Mouse (Mus musculus) lung, embryonic 14.5 days (tissue): ENCODE data around the gene 5830411N06Rik. TPM values are rescaled to one million over a fixed set of nuclear protein-coding genes. Genes with fewer than 3 reads are reported as not detected.

ENCODE experiments used
- ATAC-seq: fragments of 200-750 bp; cut with Nextera tagmentation; 2 replicates; pipeline ENCODE4 v1.8.0; 2017; ENCODE audit warnings: mild to moderate bottlenecking, moderate TSS enrichment, moderate library complexity; ENCODE audit not compliant: insufficient read depth
- DNase-seq: peaks from one replicate; pipeline ENCODE4 v3.0.0-alpha.2; 2015
- H3K27ac ChIP-seq: fragments of 300-500 bp; sonication (generic); 2 replicates; pipeline ENCODE4 v1.5.1; 2014; ENCODE audit warnings: low read depth, mild to moderate bottlenecking, moderate library complexity
- H3K27me3 ChIP-seq: fragments of 300-500 bp; sonication (generic); 2 replicates; pipeline ENCODE4 v1.6.1; 2014; ENCODE audit warnings: low read length, control low read depth; ENCODE audit not compliant: insufficient read depth
- H3K36me3 ChIP-seq: fragments of 300-500 bp; sonication (generic); 2 replicates; pipeline ENCODE4 v1.6.1; 2014; ENCODE audit warnings: control low read depth; ENCODE audit not compliant: insufficient read depth
- H3K4me1 ChIP-seq: fragments of 300-500 bp; sonication (generic); 2 replicates; pipeline ENCODE4 v1.6.1; 2014; ENCODE audit warnings: antibody characterized with exemption, control low read depth; ENCODE audit not compliant: insufficient read depth
- H3K4me2 ChIP-seq: fragments of 300-500 bp; sonication (generic); 2 replicates; pipeline ENCODE4 v1.6.1; 2014; ENCODE audit warnings: mild to moderate bottlenecking
- H3K4me3 ChIP-seq: fragments of 300-500 bp; sonication (generic); 2 replicates; pipeline ENCODE4 v1.5.1; 2014; ENCODE audit warnings: low read depth, low read length
- H3K9ac ChIP-seq: fragments of 300-500 bp; sonication (generic); 2 replicates; pipeline ENCODE4 v1.6.1; 2014
- H3K9me3 ChIP-seq: fragments of 300-500 bp; sonication (generic); 2 replicates; pipeline ENCODE4 v1.6.1; 2016; ENCODE audit warnings: low read depth, low read length, control low read depth
- CTCF ChIP-seq: IDR thresholded peaks from 2 replicates; pipeline ENCODE4 v1.5.1; 2016; ENCODE audit warnings: antibody characterized with exemption, low read depth
- WGBS: fragments of 180-500 bp; shearing (Covaris S2); extraction: QIAGEN DNeasy Blood & Tissue Kit; methylation state at CpG from one replicate; pipeline ENCODE4 v1.1.7; 2014; 5-methylcytosine and 5-hydroxymethylcytosine counted together
- polyA plus RNA-seq: library from polyadenylated mRNA; unstranded; fragments of >200 nt; fragmentation: Nextera tagmentation; extraction: Ambion mirVana; gene quantifications from 2 replicates; pipeline ENCODE4 v1.2.1, GENCODE M21; 2014

The 5830411N06Rik gene
- polyA plus RNA-seq = not detected in 2 replicates

DNA sequence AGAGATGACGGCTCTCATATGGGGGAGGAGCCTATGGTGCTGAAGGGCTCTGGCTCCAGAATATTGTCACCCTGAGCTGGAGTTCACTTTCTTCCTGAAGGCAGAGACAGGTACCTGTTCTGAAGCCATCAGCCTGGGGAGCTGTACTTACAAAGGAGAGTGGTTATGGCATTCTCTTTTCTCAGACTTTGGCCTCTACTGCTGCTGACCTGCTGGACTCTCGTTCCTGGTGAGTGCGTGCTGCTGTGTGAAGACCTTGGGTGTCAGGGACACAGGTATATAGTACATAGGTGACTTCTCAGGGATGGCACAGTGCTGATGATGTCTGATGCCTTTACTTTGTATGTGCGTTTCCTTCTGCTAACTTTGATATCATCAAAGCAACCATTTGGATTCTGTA lies at the start of gene 5830411N06Rik:
5830411N06Rik (plus strand) TSS at position 69 of the 400 bp plus-strand sequence.
- no peak within 1 kb of the TSS for H3K4me2 ChIP-seq
- DNase-seq (no peak), ATAC-seq (no peak)
- H3K4me3 ChIP-seq = no peak within 1 kb of the TSS
- no peak for TF ChIP-seq CTCF
- no peaks in the 10 kb centered on the region for H3K4me1 ChIP-seq
- no peak within 1 kb of the TSS for H3K9ac ChIP-seq
- H3K27ac ChIP-seq = no peak within 1 kb of the TSS
- H3K36me3 ChIP-seq = no peaks in the 10 kb centered on the region
- H3K9me3 ChIP-seq = no peaks in the 10 kb centered on the region
- H3K27me3 ChIP-seq = no peaks in the 10 kb centered on the region
- 71% methylated on average over 4 of the region's 4 CpGs for WGBS

DNA sequence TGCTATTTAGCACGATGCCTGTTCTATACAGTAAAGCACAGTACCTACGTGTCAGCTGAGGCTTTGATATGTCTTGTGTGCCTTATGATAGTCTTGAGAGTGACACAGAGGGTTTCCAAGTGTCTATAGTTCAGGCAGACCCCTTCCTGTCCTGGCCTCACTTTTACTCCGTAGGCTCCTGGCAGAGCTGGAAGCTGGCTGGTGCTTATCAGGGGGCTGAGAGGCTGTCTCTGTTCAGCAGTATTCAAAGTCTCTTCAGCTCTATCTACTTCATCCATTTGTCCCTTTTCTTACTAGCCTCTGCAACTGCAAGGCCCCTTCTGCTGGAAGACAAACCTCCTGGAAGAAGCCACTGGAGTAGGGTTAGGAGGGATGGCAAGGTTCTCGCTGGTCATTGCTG lies 46.0 kb upstream of the 5830411N06Rik start:
- Histone ChIP-seq H3K9me3 (no peaks in the 10 kb centered on the region), H3K9ac (no peak overlapping the region), H3K4me2 (no peak overlapping the region), H3K27ac (no peak overlapping the region), H3K4me3 (no peak overlapping the region), H3K4me1 (no peaks in the 10 kb centered on the region), H3K36me3 (no peaks in the 10 kb centered on the region), H3K27me3 (no peaks in the 10 kb centered on the region)
- no peak for TF ChIP-seq CTCF
- WGBS = 82% methylated on average over 4 of the region's 4 CpGs
- no peak for ATAC-seq
- no peak for DNase-seq

DNA sequence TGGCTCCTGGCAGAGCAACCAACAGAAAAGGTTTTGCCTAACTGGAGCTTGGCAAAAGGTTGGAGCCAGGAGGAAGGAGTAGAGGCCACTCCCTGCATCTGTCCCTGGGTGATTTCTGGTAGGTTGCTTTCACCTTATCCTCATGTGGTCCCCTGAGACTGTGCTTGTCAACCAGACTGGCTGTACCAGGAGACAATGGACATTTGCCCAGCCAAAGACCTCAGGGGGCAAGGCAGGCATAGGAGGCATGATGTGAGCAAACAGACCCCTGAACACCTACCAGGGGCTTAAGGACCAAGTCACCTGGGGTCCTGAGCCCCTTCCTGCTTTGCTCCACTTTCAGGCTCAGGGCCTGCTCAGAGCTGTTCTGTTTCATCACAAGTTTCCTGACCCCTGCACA lies 41.2 kb upstream of the 5830411N06Rik start, which contains the start of gene Olfr524:
Olfr524 (minus strand) TSS at position 101 of the 400 bp plus-strand sequence.
- no peaks in the 10 kb centered on the region for H3K27me3 ChIP-seq
- TF ChIP-seq CTCF = no peak
- no peaks in the 10 kb centered on the region for H3K4me1 ChIP-seq
- no peaks in the 10 kb centered on the region for H3K36me3 ChIP-seq
- H3K9me3 ChIP-seq = no peaks in the 10 kb centered on the region
- no peak within 1 kb of the TSS for H3K27ac ChIP-seq
- ATAC-seq = no peak
- H3K4me2 ChIP-seq = no peak within 1 kb of the TSS
- no peak for DNase-seq
- H3K9ac ChIP-seq = no peak within 1 kb of the TSS
- no peak within 1 kb of the TSS for H3K4me3 ChIP-seq

DNA sequence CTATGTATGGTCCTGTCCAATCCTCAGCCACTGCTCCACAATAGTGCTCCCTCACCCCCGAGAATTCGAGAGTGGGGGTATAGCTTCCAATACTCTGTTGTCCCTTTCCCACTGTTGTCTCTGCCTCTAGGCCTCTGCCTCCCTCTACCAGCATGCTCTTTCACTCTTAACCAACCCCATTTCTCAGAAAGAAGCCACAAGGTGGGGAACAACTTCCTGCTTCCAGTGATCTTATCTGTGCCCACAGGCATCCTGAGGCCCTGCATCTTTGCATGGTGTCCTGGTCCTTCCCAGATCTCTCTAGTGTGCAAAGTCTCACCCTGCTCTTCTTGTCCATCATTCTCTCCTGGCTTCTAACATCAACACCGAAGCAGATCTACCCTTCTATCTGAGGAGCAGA lies 40.2 kb upstream of the 5830411N06Rik start:
- WGBS = 72% methylated on average over 3 of the region's 3 CpGs
- TF ChIP-seq CTCF = no peak
- no peak overlapping the region for H3K9ac ChIP-seq
- ATAC-seq (no peak), DNase-seq (no peak)
- no peaks in the 10 kb centered on the region for H3K4me1 ChIP-seq
- no peaks in the 10 kb centered on the region for H3K36me3 ChIP-seq
- no peak overlapping the region for H3K4me3 ChIP-seq
- no peak overlapping the region for H3K27ac ChIP-seq
- H3K9me3 ChIP-seq = no peaks in the 10 kb centered on the region
- no peaks in the 10 kb centered on the region for H3K27me3 ChIP-seq
- H3K4me2 ChIP-seq = no peak overlapping the region

DNA sequence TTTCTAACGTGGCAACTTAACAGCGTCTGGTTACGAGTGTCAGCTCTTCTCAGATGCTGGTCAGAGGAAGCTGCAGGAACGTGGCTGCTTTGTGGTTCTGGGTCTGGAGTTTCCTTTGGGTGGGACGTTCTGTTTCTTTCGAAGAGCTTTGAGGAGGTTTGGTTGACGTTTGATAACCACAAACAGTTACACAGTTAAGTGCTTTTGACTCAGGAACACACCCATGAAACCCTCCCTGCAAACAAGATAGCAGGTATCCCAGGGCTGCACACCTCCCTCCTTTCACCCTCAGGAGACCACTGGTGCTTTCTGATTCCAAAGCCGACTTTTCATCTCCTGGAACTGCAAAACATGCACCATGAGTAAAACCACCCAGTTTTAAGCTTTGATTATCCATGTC lies 38.9 kb upstream of the 5830411N06Rik start:
- no peak for ATAC-seq
- H3K9me3 ChIP-seq = no peaks in the 10 kb centered on the region
- TF ChIP-seq CTCF = no peak
- H3K9ac ChIP-seq = no peak overlapping the region
- H3K4me1 ChIP-seq = no peaks in the 10 kb centered on the region
- no peak overlapping the region for H3K27ac ChIP-seq
- H3K4me3 ChIP-seq = no peak overlapping the region
- DNase-seq = no peak
- no peaks in the 10 kb centered on the region for H3K36me3 ChIP-seq
- H3K4me2 ChIP-seq = no peak overlapping the region
- 44% methylated on average over 8 of the region's 8 CpGs for WGBS
- H3K27me3 ChIP-seq = no peaks in the 10 kb centered on the region

DNA sequence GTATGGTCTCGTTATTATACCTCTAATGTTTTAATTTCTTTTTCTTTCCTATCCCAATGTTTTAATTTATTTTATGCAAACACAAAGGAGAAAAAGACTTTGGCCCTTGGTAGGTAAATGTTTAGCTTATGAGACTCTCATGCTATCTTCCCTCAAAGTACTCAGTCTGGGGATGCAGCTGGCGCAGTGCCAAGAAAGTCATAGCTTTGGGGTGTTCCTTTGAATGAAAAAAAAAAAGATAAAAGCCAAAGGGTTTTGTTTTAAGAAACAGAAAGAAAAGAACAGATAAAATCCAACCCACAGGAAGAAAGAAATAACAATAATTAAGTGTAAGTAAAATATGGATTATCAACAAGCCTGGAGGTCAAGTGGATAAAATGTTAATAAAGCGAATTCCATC lies 38.4 kb upstream of the 5830411N06Rik start:
- H3K27me3 ChIP-seq = no peaks in the 10 kb centered on the region
- H3K4me3 ChIP-seq = no peak overlapping the region
- DNase-seq (peak; percentile 59), ATAC-seq (no peak)
- no peak overlapping the region for H3K9ac ChIP-seq
- H3K4me1 ChIP-seq = no peaks in the 10 kb centered on the region
- no peak overlapping the region for H3K27ac ChIP-seq
- 49% methylated on average over 3 of the region's 3 CpGs for WGBS
- no peaks in the 10 kb centered on the region for H3K9me3 ChIP-seq
- TF ChIP-seq CTCF = no peak
- H3K4me2 ChIP-seq = no peak overlapping the region
- no peaks in the 10 kb centered on the region for H3K36me3 ChIP-seq

DNA sequence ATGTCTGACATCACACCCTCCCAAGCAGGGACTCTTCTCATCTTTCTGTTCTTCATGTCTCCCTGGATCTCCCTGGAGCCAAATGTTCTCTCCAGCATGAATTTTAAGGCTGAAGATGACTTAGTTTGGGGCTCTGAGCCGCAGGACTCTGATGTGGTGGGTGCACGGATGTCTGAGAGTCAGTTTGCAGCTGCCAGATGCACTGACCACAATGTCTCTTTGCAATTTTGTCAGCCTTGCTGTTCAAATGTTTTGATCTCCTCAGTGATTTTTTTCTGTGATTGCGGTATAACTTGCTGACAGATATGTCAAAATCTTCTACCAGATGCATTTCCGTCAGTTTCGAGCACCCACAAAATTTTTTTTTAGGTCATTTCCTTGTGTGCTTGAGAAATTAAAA lies 33.2 kb upstream of the 5830411N06Rik start:
- Histone ChIP-seq H3K9ac (no peak overlapping the region), H3K36me3 (no peaks in the 10 kb centered on the region), H3K4me3 (no peak overlapping the region), H3K4me1 (no peaks in the 10 kb centered on the region), H3K27me3 (no peaks in the 10 kb centered on the region), H3K4me2 (no peak overlapping the region), H3K9me3 (no peaks in the 10 kb centered on the region), H3K27ac (no peak overlapping the region)
- WGBS = 65% methylated on average over 5 of the region's 5 CpGs
- no peak for TF ChIP-seq CTCF
- ATAC-seq = no peak
- DNase-seq = no peak

DNA sequence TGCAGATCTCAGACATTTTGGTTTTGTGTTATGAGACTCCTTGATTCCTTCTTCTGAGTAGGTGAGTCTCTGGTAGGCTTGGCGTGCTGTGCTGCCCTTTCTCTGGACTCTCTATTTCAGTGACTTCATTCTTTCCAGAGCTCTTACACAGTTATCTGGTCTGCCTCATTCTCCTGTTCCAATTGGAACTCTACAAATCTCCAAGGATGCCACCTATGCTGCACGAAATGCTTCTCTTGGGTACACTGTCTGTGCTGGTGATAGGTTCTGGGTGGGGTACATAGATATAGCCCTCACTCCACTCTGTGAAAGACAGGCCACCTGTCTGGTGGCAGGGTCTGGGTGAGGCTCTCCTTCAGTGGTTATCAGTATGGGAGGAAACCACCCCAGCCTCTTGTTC lies 29.1 kb upstream of the 5830411N06Rik start, which contains the start of gene Cd163l1:
Cd163l1 (plus strand) TSS at position 301 of the 400 bp plus-strand sequence.
- no peak for TF ChIP-seq CTCF
- 92% methylated on average over 2 of the region's 2 CpGs for WGBS
- Histone ChIP-seq H3K27me3 (no peaks in the 10 kb centered on the region), H3K9me3 (no peaks in the 10 kb centered on the region), H3K27ac (no peak within 1 kb of the TSS), H3K4me2 (no peak within 1 kb of the TSS), H3K9ac (no peak within 1 kb of the TSS), H3K36me3 (no peaks in the 10 kb centered on the region), H3K4me1 (no peaks in the 10 kb centered on the region), H3K4me3 (no peak within 1 kb of the TSS)
- ATAC-seq (no peak), DNase-seq (no peak)
